Mouse (Mus musculus): Measurements from ENCODE around the gene Macrod2. TPM values are rescaled to one million over a fixed set of nuclear protein-coding genes. Genes with fewer than 3 reads are reported as not detected.

Gene Macrod2
- polyA plus RNA-seq, 1 experiment from 2014 or later = 45.9 TPM

DNA sequence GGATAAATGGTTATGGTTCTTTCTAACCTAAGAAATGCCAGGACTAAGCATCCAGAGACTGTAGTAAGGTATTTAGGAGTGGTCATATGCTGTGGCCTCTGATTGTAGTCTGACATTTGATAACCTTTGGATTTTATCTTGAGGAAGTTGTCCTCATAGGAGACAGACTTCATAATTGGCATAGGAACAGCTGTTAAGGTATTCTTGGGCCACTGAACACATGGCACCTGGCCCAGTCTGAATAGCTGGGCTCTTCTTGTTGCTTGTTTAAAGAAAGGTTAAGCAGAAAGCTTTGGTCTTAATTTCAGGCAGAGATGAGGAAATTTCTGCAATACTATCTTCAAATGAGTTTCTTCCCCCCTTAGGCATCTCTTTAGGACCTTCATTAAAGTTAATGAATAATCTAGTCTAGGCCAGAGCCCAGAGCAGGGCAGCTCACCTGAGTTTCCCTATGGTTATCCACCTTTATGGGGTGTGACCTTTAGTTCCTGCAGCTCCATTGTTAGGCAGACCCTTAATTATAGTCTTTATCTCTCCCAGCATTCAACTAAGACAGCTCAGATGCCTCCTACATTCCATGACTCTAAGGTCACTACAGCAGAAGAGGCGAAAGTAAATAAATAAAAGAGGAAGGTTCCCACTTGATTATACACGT lies 894.1 kb downstream of the Macrod2 start:
- WGBS = 70% methylated on average over 2 of the region's 2 CpGs
- Histone ChIP-seq H3K4me2 (no peak overlapping the region), H3K4me3 (ENCODE audit: low read depth, low read length) (no peak overlapping the region), H3K36me3 (ENCODE audit: control insufficient read depth, insufficient read depth, low read length) (no peaks in the 10 kb centered on the region), H3K27ac (ENCODE audit: low read depth, low read length) (no peak overlapping the region), H3K4me1 (ENCODE audit: control insufficient read depth, insufficient read depth, low read length) (no peaks in the 10 kb centered on the region), H3K9ac (ENCODE audit: low read length) (no peak overlapping the region), H3K9me3 (ENCODE audit: control insufficient read depth, low read length) (no peaks in the 10 kb centered on the region), H3K27me3 (ENCODE audit: control insufficient read depth, insufficient read depth, low read length) (no peaks in the 10 kb centered on the region)
- DNase-seq (ENCODE audit: low spot score, missing footprints) = no peak
- ATAC-seq (ENCODE audit: low FRiP score) = no peak

DNA sequence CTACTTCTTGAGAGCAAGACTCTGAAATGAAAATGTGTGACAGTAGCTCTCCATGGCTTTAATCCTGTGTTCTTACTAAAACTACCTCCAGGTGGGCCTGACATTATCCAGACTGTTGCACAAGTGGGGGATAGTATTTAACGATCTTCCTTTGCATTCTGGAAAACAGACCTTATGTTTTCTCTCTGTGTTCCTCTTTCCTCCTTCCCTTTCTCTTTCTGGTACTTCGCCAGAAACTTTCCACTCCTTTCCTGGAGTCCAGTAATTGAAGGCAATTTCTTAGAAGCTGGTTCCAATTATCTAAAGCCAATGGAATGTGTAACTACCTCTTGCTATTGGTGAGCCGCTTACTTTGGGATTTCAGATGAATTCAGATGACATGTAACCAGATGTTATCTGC lies 897.7 kb downstream of the Macrod2 start:
- no peak overlapping the region for H3K4me3 ChIP-seq (ENCODE audit: low read depth, low read length)
- no peak overlapping the region for H3K9ac ChIP-seq (ENCODE audit: low read length)
- WGBS = 73% methylated on average over 3 of the region's 3 CpGs
- no peaks in the 10 kb centered on the region for H3K4me1 ChIP-seq (ENCODE audit: control insufficient read depth, insufficient read depth, low read length)
- H3K36me3 ChIP-seq (ENCODE audit: control insufficient read depth, insufficient read depth, low read length) = no peaks in the 10 kb centered on the region
- DNase-seq (ENCODE audit: low spot score, missing footprints) (no peak), ATAC-seq (ENCODE audit: low FRiP score) (no peak)
- H3K27ac ChIP-seq (ENCODE audit: low read depth, low read length) = no peak overlapping the region
- H3K4me2 ChIP-seq = no peak overlapping the region
- no peaks in the 10 kb centered on the region for H3K9me3 ChIP-seq (ENCODE audit: control insufficient read depth, low read length)
- H3K27me3 ChIP-seq (ENCODE audit: control insufficient read depth, insufficient read depth, low read length) = no peaks in the 10 kb centered on the region

DNA sequence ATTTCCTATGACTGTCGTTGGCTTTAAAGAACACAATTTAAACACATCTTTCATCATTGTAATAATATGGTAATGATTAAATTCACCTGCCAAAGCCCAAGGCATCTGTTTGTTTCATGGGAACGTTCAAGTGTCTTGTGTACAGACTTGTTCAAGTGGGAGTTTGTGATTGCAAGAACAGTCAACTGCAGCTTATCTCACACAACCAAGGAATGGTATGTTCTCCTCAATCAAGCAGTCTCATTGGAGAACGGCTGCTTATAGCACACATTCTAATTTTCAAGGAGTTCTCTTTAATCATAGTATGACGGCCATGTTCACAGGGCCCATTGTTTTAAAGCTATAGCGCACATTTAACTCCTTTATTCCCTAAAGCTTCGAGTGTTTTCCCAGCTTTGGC lies 904.1 kb downstream of the Macrod2 start:
- Histone ChIP-seq H3K27ac (ENCODE audit: low read depth, low read length) (no peak overlapping the region), H3K4me2 (no peak overlapping the region), H3K4me1 (ENCODE audit: control insufficient read depth, insufficient read depth, low read length) (no peaks in the 10 kb centered on the region), H3K9me3 (ENCODE audit: control insufficient read depth, low read length) (no peaks in the 10 kb centered on the region), H3K27me3 (ENCODE audit: control insufficient read depth, insufficient read depth, low read length) (no peaks in the 10 kb centered on the region), H3K4me3 (ENCODE audit: low read depth, low read length) (no peak overlapping the region), H3K9ac (ENCODE audit: low read length) (no peak overlapping the region), H3K36me3 (ENCODE audit: control insufficient read depth, insufficient read depth, low read length) (no peaks in the 10 kb centered on the region)
- no peak for DNase-seq (ENCODE audit: low spot score, missing footprints)
- ATAC-seq (ENCODE audit: low FRiP score) = no peak
- WGBS = 84% methylated on average over 6 of the region's 6 CpGs

DNA sequence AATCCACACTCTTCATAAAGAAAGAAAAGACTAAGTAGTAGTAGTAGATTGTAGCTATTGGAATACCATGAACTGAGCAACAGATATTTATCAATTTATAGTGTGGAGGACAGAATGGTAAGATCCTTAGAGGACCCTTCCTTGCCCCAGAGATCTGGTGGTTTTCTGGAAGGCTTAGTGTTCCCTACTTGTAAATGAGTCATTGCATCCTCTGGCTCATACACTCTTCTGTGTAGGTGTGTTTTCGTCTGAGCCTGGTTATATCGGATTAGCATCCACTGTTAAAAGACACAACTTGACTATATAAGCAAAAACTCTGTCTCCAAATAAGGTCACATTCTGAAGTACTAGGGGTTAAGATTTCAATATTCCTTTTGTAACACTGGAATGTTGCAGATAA lies 905.9 kb downstream of the Macrod2 start:
- WGBS = 91% methylated on average over 2 of the region's 2 CpGs
- H3K4me3 ChIP-seq (ENCODE audit: low read depth, low read length) = no peak overlapping the region
- ATAC-seq (ENCODE audit: low FRiP score) (no peak), DNase-seq (ENCODE audit: low spot score, missing footprints) (no peak)
- H3K9me3 ChIP-seq (ENCODE audit: control insufficient read depth, low read length) = no peaks in the 10 kb centered on the region
- no peak overlapping the region for H3K27ac ChIP-seq (ENCODE audit: low read depth, low read length)
- no peaks in the 10 kb centered on the region for H3K4me1 ChIP-seq (ENCODE audit: control insufficient read depth, insufficient read depth, low read length)
- no peaks in the 10 kb centered on the region for H3K27me3 ChIP-seq (ENCODE audit: control insufficient read depth, insufficient read depth, low read length)
- no peak overlapping the region for H3K9ac ChIP-seq (ENCODE audit: low read length)
- no peaks in the 10 kb centered on the region for H3K36me3 ChIP-seq (ENCODE audit: control insufficient read depth, insufficient read depth, low read length)
- no peak overlapping the region for H3K4me2 ChIP-seq

DNA sequence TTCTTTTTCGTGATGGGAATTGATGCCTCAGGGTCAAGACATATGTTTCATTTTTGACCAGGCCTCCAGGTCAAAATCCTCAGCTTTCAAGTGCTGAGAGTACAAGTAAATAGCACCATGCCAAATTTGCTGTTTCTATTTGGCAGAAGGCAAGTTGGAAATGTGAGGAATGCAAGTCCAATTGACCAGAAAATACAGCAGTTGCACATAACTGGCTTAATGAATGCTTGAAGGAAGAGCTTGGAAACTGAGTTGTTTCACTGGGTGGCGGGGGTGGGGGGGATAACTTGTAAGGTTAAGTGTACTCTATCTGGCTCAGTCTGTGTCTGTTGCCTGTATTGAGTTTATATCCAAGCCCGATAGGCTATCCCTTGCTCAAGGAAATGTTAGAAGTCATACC lies 913.3 kb downstream of the Macrod2 start:
- Histone ChIP-seq H3K27me3 (ENCODE audit: control insufficient read depth, insufficient read depth, low read length) (no peaks in the 10 kb centered on the region), H3K9ac (ENCODE audit: low read length) (no peak overlapping the region), H3K4me2 (no peak overlapping the region), H3K36me3 (ENCODE audit: control insufficient read depth, insufficient read depth, low read length) (no peaks in the 10 kb centered on the region), H3K4me3 (ENCODE audit: low read depth, low read length) (no peak overlapping the region), H3K27ac (ENCODE audit: low read depth, low read length) (no peak overlapping the region), H3K4me1 (ENCODE audit: control insufficient read depth, insufficient read depth, low read length) (peaks cover 10% of the 10 kb centered on the region), H3K9me3 (ENCODE audit: control insufficient read depth, low read length) (no peaks in the 10 kb centered on the region)
- 93% methylated on average over 3 of the region's 3 CpGs for WGBS
- DNase-seq (ENCODE audit: low spot score, missing footprints) (no peak), ATAC-seq (ENCODE audit: low FRiP score) (no peak)

DNA sequence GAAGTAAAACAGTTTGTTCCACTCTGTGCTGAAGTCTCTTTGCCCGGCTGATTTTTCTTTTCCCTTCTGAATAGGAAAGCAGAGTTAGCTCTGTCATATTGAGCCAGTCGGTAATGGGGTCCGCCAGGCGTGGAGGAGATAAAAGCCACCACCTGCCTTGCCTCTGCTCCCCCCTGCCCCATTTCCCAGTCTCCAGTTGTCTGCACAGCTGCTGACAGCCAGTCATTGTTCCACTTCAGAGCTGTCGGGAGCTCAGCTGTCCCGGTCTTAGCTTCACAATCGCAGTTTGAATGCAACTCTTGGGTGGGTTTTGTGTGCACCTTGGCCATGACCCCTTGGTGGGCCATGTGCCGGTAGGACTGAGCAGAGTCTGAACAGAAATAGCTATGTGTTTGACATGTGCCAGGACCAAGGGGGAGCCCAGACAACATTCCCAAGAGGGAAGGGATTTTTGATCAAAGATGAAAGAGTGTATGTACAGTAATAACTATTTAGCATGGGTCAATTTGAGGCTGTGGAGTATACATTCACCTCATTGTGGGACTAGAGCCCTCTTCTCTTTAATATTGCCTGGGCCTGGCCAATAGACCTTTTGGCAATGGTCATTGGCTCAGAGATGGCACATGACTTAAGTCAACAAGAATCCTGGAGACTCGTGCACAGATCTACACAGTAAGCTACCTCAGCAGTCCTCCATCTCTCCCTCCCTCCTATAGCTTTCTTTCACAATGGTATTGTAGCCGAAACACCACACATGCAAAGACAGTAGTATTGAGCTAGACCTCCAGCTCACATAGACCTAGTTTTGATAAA lies 917.2 kb downstream of the Macrod2 start:
- H3K9me3 ChIP-seq (ENCODE audit: control insufficient read depth, low read length) = no peaks in the 10 kb centered on the region
- peak overlapping the region; percentile 75 for H3K27ac ChIP-seq (ENCODE audit: low read depth, low read length)
- DNase-seq (ENCODE audit: low spot score, missing footprints) = peak; percentile 95
- H3K9ac ChIP-seq (ENCODE audit: low read length) = no peak overlapping the region
- 19% methylated on average over 10 of the region's 10 CpGs for WGBS
- H3K36me3 ChIP-seq (ENCODE audit: control insufficient read depth, insufficient read depth, low read length) = no peaks in the 10 kb centered on the region
- peak overlapping the region; percentile 6; the same call in 1 of the 2 replicates for H3K4me2 ChIP-seq
- peaks cover 10% of the 10 kb centered on the region for H3K4me1 ChIP-seq (ENCODE audit: control insufficient read depth, insufficient read depth, low read length)
- H3K4me3 ChIP-seq (ENCODE audit: low read depth, low read length) = no peak overlapping the region
- no peaks in the 10 kb centered on the region for H3K27me3 ChIP-seq (ENCODE audit: control insufficient read depth, insufficient read depth, low read length)
- peak; percentile 97 for ATAC-seq (ENCODE audit: low FRiP score)

DNA sequence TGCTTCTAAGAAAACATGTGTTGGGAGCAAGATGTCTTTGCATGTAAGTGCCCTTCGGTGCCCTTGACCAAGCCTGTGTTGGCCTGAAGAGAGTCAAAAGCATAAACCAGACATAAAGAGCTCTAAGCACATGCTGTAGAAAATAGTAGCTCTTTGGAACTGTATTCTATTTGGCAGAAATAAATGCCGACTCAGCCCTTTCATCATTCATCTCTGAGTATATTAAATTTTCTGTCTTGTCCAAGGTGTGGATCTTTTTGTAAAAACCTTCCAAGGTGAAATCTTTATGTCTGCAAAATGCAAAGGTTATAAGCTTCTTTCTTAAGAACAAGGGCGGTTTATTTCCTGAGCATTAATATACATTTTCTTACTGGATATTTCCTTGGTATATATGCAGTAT lies 920.2 kb downstream of the Macrod2 start:
- no peak for DNase-seq (ENCODE audit: low spot score, missing footprints)
- Histone ChIP-seq H3K27ac (ENCODE audit: low read depth, low read length) (no peak overlapping the region), H3K4me2 (no peak overlapping the region)

DNA sequence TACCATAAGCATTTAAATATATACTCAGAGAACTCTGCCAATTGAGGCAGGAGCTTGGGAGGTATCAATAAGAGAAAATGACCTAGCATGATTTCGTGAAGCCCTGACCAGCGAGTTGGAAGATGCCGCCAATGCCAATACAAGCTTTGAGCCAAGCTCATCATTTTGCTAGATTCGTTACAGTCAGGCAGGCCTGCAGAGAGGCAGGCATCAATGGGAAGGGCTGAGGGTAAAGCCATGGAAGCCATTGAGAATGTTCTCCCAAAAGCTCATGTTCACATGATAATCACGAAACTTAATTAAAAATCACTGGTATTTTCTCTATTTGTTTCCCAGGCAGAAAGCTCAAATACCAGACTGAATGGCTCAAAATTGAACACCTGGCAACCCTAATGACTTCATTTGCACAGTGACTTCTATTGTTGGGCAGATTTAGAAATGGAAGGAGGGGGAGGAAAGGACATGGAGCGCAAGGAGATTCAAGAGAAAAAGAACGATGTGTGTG lies 928.9 kb downstream of the Macrod2 start:
- no peak overlapping the region for H3K27ac ChIP-seq (ENCODE audit: low read depth, low read length)
- 76% methylated on average over 7 of the region's 7 CpGs for WGBS
- no peak overlapping the region for H3K9ac ChIP-seq (ENCODE audit: low read length)
- no peak overlapping the region for H3K4me2 ChIP-seq
- ATAC-seq (ENCODE audit: low FRiP score) (peak; percentile 61; the same call in 1 of the 2 replicates), DNase-seq (ENCODE audit: low spot score, missing footprints) (no peak)
- H3K36me3 ChIP-seq (ENCODE audit: control insufficient read depth, insufficient read depth, low read length) = no peaks in the 10 kb centered on the region
- H3K9me3 ChIP-seq (ENCODE audit: control insufficient read depth, low read length) = no peaks in the 10 kb centered on the region
- H3K4me3 ChIP-seq (ENCODE audit: low read depth, low read length) = no peak overlapping the region
- no peaks in the 10 kb centered on the region for H3K4me1 ChIP-seq (ENCODE audit: control insufficient read depth, insufficient read depth, low read length)
- no peaks in the 10 kb centered on the region for H3K27me3 ChIP-seq (ENCODE audit: control insufficient read depth, insufficient read depth, low read length)

More for the DNA sequence above, 920.2 kb downstream of the Macrod2 start:
- no peaks in the 10 kb centered on the region for H3K36me3 ChIP-seq (ENCODE audit: control insufficient read depth, insufficient read depth, low read length)
- no peaks in the 10 kb centered on the region for H3K27me3 ChIP-seq (ENCODE audit: control insufficient read depth, insufficient read depth, low read length)
- H3K9ac ChIP-seq (ENCODE audit: low read length) = no peak overlapping the region
- WGBS = 94% methylated on average over 3 of the region's 3 CpGs
- peaks cover 10% of the 10 kb centered on the region for H3K4me1 ChIP-seq (ENCODE audit: control insufficient read depth, insufficient read depth, low read length)
- no peaks in the 10 kb centered on the region for H3K9me3 ChIP-seq (ENCODE audit: control insufficient read depth, low read length)
- H3K4me3 ChIP-seq (ENCODE audit: low read depth, low read length) = no peak overlapping the region
- no peak for ATAC-seq (ENCODE audit: low FRiP score)

DNA sequence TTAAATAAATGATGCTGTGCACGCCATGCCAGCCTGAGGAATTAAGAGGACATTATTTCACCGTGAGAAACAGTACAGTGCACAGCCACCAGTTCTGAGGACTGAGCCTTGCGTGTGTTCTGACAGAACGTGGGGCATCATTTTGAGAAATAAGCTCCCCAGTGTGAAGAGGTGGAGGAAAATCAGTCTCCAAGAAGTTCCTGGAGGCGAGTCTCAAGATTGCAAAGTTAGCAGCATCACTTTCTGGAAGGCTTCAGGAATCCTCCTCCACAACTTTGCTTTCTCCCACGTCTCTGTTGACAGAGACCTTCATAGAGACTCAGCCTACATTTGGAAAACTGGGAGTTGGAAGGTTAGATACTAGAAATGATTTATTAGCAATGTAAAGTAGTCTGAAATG lies 932.2 kb downstream of the Macrod2 start:
- H3K4me2 ChIP-seq = no peak overlapping the region
- H3K9ac ChIP-seq (ENCODE audit: low read length) = no peak overlapping the region
- no peak for DNase-seq (ENCODE audit: low spot score, missing footprints)
- H3K4me3 ChIP-seq (ENCODE audit: low read depth, low read length) = no peak overlapping the region
- ATAC-seq (ENCODE audit: low FRiP score) = no peak
- H3K9me3 ChIP-seq (ENCODE audit: control insufficient read depth, low read length) = no peaks in the 10 kb centered on the region
- H3K36me3 ChIP-seq (ENCODE audit: control insufficient read depth, insufficient read depth, low read length) = no peaks in the 10 kb centered on the region
- H3K27me3 ChIP-seq (ENCODE audit: control insufficient read depth, insufficient read depth, low read length) = no peaks in the 10 kb centered on the region
- no peak overlapping the region for H3K27ac ChIP-seq (ENCODE audit: low read depth, low read length)
- 82% methylated on average over 6 of the region's 6 CpGs for WGBS
- H3K4me1 ChIP-seq (ENCODE audit: control insufficient read depth, insufficient read depth, low read length) = no peaks in the 10 kb centered on the region
